Mouse (Mus musculus): ENCODE results near the gene Enpp5.

DNA sequence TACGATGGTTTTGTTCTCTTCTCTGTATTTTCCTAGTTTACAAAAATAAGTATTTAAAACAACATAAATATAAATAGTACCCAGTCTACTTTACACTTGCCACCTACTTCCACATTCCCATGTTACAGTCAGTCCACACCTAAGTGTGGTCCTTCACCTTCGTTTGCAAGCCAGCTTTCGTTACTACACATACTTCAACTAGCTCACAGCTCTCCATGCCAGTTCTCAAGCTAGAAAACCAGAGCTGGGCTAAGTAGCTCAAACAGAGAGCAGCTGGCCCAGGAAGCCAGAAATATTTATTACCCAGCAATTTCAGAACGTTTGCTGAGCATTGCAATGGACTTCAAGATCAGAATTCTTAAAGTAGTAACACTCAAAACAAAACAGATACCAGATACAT lies 21.9 kb downstream of the Enpp5 start:
- TF ChIP-seq EP300 (optimal IDR thresholded peaks at IDR 0.05) (no peak), CTCF (IDR thresholded peaks at IDR 0.05; ENCODE audit: low read depth) (no peak)

Data from stomach, postnatal 0 days (tissue).